Mouse (Mus musculus) heart, adult 2 months (tissue): ENCODE measurements around the gene Usp49.

Experiments
- CTCF ChIP-seq: fragments of 200-600 bp; IDR thresholded peaks from 2 replicates; pipeline ENCODE4 v1.8.1; 2022; ENCODE audit warnings: antibody characterized with exemption, mild to moderate bottlenecking, moderate library complexity
- POLR2A ChIP-seq: fragments of 200-500 bp; IDR thresholded peaks from 2 replicates; pipeline ENCODE4 v1.6.1; 2011; ENCODE audit warnings: mild to moderate bottlenecking, low read depth, low read length, control low read depth; ENCODE audit not compliant: insufficient read depth

GRCm38 (mm10) chr17:47632181-47632840, 1.8 kb downstream of the Usp49 start:
- TF ChIP-seq CTCF (no peak), POLR2A (no peak)
